Mouse (Mus musculus) heart, postnatal 14 days (tissue): ENCODE measurements around the gene Farp1. TPM values are rescaled to one million over a fixed set of nuclear protein-coding genes. Genes with fewer than 3 reads are reported as not detected.

Experiments
- DNase-seq, 2 experiments: peaks; one replicate each; pipeline ENCODE4 v3.0.0; 2021 to 2022
- intact Hi-C: fragments of 180-260 bp; cut with DNase I; formaldehyde crosslinking; loops from one replicate; pipeline ENCODE4 v1.15.1; 2025
- total RNA-seq, 2 experiments: library from RNA; stranded (reverse); gene quantifications; 2 replicates each; pipeline ENCODE4 v1.2.3; 2021

Gene Farp1
- total RNA-seq, 2 experiments from 2014 or later, result 16.5 to 17.7 TPM

- intact Hi-C loops, result no loop called here
- DNase-seq, result no peak
Measured at GRCm38 (mm10) chr14:121324521-121325330, 289.7 kb downstream of the Farp1 start.

DNA sequence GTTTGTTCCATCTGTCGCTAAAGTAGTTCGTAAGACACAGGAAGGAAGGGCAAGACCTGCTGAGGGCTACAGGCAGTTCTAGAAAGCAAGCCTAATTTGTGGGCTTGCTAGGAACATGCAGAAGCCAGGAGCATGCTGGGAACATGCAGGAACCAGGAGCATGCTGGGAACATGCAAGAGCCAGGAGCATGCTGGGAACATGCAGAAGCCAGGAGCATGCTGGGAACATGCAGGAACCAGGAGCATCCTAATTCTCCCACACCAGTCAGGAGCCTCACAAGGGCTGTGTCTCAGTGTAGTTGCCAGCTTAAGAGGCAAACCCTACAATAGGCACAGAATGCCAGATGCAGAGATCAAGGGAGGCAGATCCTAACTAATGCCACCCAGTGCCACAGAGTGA is 291.4 kb downstream of the Farp1 start:
- intact Hi-C loops, result no loop called here
- DNase-seq, result no peak

GRCm38 (mm10) chr14:121328878-121329277 is 293.9 kb downstream of the Farp1 start:
- no peak for DNase-seq
- intact Hi-C loops, result no loop called here

DNA sequence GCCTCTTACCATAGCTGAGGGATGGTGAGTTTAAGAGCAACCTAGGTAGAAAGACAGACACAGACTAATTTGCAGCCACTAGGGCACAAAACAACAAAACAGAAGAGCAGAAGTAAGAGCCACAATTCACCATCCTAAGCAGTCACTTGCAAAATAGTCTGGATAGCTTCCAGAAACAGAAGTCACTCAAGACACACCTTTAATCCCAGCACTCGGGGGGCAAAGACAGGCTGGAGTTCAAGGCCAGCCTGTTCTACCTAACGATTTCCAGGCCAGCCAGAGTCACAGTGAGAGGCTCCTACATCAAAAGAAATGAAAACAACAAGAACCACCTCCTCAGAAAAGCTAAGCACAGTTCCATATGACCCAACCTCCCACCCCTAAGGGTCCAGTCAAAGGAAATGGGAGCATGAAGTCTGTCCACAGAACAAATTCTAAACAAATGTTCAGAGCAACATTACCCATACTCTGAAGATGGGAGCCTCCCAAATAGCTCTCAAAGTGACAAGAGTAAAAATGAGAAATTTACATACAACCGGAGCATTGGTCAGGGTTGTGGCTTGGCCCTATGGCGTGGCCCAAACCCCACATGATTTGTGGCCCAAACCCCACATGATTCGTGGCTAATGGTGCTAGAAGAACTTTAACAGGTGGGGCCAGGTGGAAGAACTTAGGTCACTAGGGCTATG is 294.5 kb downstream of the Farp1 start:
- intact Hi-C loops, result no loop called here
- DNase-seq, result no peak

DNA sequence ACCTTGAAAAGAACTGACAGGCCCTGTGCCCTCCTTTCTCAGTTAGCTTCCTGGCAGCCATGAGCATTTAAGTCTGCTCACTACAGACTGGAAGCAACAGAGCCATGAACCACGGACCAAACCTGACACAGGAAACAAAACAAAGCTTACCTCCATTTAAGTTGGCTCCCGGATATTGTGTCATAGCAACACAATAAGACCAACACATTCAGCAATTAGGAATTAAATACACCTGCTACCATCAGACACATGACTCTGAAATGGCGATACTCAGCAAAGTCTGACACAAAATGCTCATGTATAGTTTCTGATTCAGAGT is 295.0 kb downstream of the Farp1 start:
- no peak for DNase-seq

More for the DNA sequence above, 295.0 kb downstream of the Farp1 start:
- intact Hi-C loops, result no loop called here

Other genes with a start within 250 kb of the Farp1 start
- 10 to 100 TPM; 79.3 to 81.4 TPM for gene Ipo5, start 124.0 kb upstream of the Farp1 start, total RNA-seq